Mouse (Mus musculus) gastrocnemius, postnatal 4 days (tissue): Measurements from ENCODE around the gene Slit1. TPM values are rescaled to one million over a fixed set of nuclear protein-coding genes. Genes with fewer than 3 reads are reported as not detected.
A peak's percentile ranks its signal among the peaks of the same experiment; 100 is the strongest.

Source experiments
- DNase-seq, 2 experiments: peaks; one replicate each; pipeline ENCODE4 v3.0.0; 2021 to 2022; ENCODE audit warnings: low spot score in 2 of 2, mixed read lengths in 2 of 2
- long read RNA-seq, 2 experiments: library from polyadenylated mRNA; stranded (forward); transcript quantifications; one replicate each; pipeline ENCODE4 v2.0.0; 2021
- total RNA-seq, 2 experiments: library from RNA; stranded (reverse); gene quantifications; 2 replicates each; pipeline ENCODE4 v1.2.3; 2021

Slit1 gene
- 1 to 10 TPM; 1.2 to 2.3 TPM for total RNA-seq
- long read RNA-seq, experiment 1, partial matches to known transcripts: 1 of 2 reads
- long read RNA-seq, experiment 1, other reads (novel, unspliced or antisense): 1 of 2 reads
- long read RNA-seq, experiment 2, partial matches to known transcripts: 5 of 11 reads
- long read RNA-seq, experiment 2, other reads (novel, unspliced or antisense): 6 of 11 reads

DNA sequence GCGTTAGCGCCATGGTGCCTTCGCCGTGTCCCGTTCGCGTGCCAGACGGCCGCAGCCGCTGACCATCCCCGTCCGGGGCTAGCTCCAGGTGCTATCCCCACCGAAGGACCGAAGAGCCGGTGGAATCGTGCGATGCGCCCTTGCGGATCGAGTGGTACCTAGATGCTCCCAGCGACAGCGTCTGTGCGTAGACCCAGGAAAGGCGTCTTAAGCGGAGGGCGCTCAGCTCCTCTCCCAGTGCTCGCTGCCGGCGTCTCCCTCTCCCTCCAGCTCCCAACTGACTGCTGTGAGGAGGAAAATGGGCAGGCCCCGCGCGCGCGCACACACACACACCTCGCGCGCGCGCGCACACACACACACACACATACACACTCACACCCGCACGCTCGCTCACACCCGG is at the start of gene Slit1:
Gene Slit1 (minus strand): TSS at position 270 of the 400 bp plus-strand sequence.
- no peak for DNase-seq

DNA sequence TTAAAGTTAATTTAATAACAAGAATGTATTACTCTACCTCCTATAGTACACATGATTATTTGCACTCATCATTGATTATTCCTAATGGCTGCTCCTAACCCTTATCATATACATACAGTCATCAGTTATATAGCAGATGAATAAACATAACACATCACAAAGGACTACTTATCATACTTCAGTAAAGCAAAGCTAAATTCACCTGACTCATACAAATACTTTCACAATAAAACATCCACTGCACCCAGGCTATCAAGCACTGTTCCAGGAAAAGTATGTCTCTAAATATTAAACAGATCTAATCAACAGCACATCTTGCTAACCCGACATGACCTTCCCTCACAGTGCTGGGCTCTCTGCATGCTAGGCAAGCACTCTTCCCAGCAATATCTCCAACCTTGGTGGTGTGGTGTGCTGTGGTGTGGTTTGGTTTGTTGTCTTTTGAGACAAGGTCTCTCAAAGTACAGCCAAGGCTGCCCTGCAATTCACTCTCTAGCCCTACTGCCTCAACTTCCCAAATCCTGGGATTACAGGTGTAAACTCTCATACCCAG is 49.5 kb upstream of the Slit1 start:
- DNase-seq: no peak

DNA sequence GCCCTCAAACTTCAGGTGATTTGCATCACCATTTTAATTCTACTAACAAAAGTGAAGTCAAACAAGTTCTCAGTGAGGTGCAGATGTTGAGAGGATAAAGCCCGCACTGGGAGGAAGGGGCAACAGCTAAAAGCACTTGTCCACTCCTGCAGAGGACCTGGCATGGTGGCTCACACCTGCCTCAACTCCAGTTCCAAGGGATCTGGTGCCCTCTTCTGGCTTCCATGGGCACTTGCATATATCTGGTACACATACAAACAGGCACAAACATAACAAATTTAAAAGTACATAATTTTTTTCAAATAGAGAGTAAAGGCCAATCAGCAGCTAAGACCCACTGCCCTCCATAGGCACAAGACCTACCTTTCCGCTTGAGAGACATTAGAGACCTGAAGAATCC is 47.9 kb upstream of the Slit1 start:
- DNase-seq: no peak

DNA sequence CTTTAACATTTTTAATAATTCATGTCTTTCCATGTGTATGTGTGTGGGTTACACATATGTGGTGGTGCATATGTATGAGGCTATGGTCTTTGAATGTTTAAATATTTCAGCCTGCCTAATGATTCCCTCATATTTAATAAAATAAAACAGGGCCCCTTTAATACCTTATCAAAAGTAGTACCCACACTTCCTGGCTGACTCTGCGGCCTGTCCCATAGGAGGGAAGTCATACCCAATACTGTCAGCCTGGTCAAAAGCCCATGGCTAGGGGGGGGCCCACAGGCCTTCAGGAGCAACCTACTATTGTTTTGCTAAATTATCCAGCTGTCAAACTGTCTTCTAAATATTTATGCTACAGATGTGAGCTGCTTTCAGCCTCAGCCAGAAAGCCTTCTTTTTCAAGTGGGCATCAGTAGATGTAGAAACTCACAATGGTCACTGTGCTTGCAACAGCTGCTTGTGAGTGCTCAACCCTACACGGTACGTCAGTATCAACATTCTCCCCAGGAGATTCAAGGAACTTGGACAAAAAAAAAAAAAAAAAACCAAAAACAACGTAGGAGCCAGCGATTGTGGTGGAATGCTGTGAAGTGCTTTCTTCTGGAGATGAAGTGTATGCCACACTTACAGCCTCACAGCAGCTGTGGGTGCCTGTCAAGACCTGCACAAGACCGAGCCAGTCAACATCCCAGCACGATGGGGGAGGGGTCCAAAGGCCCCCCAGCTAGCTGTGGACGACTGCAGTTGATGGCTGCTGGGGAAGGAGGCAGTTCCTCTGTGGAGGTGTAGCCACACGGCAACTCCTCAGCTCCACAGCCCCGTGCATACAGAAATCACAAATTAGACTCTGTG is 45.9 kb upstream of the Slit1 start:
- no peak for DNase-seq

DNA sequence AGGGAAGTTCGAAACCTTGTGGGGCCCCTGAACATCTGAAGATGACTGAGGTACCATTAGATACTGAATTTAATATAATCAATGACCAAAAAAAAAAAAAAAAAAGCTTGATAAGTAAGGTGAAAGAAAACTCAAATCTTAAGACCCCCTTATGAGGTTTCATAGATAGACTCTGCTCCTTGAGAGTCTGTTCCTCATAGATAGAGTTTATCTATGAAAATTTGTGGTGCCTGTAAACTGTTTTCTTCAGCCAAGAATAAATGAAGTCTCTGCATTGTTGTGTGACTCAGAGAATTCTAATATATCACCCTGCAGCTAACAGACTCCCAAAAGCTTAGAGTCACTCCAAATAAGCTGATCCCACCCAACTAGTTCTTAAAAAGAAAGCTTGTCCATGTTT is 43.4 kb upstream of the Slit1 start:
- DNase-seq: no peak

DNA sequence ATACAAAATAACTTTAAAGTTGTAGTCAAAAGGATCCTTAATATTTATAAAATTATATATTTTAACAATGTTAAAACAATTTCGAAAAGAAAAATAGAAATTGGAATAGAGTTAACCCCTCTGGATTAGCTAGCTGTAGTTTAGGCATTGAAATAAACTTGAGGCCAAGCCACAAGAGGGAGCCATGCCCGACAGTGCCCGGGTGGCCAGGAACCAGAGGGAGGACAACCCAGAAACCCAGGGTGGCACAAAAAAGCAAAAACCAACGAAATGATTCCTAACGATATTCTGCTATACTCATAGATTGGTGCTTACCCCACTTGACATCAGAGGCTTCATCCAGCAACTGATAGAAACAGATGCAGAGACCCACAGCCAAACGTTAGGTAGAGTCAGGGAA is 34.0 kb upstream of the Slit1 start:
- no peak for DNase-seq

DNA sequence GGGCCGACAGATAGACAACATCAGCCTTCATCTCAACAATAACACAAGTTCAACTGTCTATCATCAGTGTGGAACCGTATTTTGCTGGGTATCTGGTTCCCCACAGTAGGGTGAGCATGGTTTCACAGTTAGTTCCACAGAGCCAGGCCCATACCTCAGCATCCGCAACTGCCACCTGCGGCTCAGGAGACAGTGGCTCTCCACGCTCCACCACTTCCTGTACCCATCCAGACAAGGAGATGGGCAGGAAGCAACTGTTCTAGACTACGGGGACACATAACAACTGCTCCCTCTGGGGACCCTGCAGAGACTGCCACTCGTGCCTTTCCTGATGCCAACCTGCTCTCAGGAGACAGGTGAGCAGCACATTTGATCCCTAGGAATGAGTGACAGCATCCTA is 25.2 kb upstream of the Slit1 start:
- no peak for DNase-seq

DNA sequence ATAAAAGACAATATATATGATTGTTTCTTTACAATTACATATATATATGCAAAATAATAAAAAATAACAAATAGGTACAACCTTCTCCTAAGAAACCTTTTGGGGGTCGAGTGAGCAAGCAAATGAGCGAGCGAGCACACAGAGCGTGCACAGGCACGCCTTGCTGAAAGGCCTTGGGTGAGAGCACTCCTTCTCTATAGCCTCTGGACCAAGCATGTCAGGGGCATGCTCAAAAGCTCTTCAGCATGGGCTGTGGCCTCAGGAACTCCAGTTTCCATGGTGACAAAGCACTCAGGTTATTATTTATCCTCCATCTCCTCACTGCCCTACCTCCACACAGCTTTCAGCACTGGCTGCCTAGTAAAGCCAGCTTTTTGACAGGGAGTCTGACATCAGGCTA is 23.2 kb upstream of the Slit1 start:
- no peak for DNase-seq

DNA sequence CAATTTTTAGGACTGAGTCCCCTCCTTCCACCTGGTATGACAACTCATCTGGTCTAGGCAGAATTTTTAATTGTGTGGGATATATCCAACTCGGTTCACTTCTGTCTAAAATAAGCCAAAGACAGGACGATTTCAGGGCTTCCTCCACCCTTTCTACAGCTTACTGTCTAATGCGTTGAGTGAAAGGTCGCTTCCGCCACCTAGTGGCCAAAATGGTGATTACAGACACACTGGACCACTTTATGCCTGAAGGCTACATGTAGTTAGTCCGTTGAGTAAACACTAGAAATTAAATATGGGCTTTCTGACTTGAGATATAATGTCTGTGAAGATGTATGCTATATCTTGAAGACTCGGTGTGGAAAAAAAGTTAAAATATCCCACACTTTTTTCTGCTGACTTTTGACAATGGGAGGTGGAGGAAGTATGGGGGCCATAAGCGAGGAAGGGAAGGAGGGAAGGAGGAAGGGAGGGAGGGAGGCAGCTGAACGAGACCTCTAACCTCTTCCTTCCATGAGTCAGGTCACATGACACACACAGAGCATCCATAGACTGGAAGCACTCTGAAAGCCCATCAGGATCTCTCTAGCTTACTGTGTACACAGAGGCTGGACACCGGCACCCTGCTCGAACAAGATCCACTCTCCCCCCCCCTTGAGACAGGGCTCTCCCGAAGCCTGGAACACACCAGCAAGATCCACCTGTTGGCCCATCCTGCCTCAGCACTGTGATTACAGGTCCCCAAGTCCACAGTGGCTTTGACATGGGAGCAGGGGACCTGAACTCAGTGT is 20.6 kb upstream of the Slit1 start:
- peak; percentile 77 to 80 for DNase-seq

DNA sequence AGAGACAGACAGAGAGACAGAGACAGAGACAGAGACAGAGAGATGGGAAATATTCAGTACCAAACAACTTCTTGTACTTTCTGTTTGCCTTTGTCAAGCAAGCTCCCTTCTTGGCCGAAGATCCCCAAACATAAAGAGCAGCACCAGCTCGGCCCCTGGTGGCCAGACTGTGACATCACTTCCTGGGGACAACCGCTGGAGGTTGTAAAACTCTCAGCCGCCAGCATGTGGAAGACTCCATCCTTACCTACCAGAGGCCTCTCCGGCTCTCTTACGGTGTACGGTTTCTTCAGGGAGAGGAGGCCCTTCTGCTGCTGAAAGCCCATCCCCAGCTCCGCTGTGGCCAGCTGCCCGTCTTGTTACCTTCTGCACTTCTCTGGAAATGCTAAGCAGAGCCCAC is 18.1 kb upstream of the Slit1 start:
- no peak for DNase-seq

DNA sequence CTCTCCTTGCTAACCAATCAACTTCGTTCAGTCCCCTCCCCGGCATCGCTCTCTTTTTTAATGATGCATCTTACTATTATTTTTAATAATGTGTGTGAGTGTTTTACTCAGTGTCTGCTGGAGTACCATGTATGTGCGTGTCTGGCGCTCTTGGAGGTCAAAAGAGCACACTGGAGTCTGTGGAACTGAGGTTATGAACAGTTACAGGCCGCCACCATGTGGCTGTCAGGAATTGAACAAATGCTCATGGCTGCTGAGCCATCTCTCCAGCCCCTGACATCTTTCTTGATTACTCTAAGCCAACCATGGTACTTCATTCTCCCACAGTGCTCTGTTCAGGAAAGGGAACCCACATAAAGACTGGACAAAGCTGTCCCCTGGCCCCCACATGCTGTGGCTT is 16.3 kb upstream of the Slit1 start:
- DNase-seq: no peak

DNA sequence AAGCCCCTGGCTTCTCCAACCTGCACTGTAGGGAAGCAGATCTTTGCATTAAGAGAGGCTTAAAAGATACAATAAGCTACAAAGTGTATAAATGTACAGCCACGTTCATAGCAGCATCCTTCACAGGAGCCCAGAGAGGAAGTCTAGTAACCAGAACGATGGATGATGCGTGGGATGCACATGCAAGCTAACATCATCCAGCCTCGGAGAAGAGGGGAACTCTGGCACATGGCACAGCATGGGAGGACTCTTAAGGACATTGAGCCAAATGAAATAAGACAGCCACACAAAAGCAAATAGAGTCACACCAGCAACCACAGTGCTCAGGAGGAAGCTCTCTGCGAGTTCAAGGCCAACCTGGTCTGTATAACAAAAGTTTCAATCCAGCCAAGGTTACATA is 15.8 kb upstream of the Slit1 start:
- no peak for DNase-seq

DNA sequence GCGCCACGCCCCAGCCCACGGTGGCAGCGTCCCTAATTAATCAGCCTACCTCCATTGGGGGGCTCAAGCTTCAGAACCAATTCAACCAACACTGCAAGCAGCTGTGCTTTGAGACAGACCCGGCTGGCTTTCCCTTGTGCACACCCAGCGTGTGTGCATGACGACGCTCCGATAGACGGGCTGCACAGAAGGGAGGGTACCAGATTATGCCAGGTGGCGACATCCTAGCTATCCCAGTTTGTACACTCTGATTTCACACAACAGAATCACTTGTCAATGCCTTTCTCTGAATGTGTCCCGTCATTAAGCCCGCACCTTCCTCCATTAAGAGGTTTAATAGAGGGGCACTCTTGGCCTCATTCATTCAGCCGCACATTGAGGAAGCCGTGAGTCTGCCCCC is 11.3 kb upstream of the Slit1 start:
- no peak for DNase-seq

DNA sequence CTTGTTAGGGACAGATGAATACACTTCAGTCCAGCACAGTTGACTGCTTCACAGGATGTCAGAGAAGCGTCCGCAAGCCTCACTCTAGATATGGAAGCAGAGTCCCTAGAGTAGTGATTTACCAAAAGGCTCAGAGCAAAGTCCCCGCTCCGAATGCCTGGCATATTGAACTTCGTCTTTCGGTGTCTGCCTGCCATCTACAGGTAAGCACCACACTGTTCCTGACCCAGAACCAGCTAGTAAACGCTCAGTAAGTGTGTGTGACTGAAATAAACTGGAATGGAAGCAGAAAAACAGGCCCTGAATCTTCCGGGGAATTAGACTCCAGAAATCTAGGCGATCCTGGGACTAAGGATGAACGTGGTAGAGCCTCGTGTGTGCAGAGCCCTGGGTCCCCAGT is 8.4 kb upstream of the Slit1 start:
- DNase-seq: no peak

DNA sequence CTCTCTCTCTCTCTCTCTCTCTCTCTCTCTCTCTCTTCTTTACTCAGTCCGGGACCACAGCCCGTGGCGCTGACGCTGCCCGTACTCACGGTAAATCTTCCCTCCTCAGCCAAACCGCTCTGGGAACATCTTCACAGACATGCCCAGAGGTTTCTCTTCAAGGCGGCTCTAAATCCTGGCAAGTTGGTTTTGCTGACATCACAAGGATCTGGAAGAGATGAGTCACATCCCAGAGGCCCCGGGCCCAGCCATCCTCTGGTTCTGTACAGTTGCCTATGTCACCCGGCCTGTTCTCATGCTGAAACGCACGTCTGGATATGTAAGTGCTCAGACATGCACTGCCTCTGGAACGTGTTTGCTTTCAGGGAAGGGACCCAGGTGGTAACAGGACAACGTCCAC is 4.0 kb upstream of the Slit1 start:
- DNase-seq: no peak

DNA sequence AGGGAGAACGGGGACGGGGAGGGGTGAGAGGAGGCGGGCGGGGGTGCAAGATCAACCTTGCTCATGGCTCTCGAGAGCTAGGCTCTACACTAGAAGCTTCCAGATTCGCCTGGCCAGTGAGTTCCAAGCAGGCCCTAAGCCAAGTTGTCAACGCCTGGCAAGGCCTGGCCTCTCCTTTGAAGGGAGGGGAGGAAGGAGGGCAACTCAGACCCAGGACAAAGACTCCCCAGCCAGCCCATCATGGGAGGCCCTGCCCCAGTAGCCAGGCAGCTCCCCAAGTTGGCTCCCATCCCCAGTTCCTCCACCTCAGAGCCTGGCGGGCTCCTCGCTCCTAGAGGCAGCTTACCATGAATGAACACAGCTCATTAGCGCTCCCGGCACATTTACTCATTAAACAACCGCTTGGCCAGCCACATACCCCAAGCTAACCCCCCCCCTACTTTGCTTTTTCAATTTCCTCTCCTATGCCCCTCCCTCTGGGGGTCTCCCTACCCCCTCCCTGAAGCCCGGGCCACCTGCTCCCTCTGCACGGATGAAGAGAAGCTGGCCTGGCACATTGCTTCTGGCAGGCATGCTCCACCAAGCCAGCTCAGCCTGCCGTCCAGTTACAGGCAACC is 2.6 kb upstream of the Slit1 start:
- DNase-seq: no peak

DNA sequence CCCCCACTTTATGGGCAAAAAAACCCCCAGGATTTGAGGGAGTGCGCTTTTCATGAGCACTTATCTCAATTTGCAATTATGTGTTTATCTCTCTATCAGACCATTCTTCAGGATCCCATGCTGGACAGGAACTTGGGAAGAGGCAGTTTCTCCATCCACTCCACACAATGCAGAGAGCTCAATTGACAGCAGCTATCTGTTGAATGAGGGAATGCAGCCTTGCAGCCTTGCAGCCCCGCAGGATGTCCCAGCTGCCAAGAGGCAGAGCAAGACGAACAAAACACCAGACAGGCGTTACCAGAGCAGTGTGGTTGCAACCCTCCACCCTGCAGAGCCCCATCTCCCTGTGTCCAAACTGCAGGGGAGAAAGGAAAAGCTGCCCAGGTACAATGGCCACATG is 4.6 kb downstream of the Slit1 start:
- no peak for DNase-seq

DNA sequence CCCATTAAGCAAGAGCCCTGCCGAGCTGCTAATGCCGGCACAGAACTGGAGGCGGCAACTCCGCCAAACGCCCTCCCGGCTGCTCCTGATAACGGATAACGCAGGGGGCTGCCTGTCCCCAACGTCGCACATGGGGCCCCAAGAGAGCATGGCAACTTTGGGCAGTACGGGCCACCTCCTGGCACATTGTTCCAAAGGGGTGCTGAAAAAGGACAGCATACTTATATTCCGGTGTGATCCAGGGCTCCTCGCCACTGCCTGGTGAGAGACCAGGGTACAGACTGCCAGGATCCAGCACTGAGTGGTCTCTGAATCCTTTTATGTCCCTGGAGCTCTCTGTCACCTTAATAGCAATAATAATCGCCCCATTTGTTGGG is 5.0 kb downstream of the Slit1 start:
- no peak for DNase-seq

DNA sequence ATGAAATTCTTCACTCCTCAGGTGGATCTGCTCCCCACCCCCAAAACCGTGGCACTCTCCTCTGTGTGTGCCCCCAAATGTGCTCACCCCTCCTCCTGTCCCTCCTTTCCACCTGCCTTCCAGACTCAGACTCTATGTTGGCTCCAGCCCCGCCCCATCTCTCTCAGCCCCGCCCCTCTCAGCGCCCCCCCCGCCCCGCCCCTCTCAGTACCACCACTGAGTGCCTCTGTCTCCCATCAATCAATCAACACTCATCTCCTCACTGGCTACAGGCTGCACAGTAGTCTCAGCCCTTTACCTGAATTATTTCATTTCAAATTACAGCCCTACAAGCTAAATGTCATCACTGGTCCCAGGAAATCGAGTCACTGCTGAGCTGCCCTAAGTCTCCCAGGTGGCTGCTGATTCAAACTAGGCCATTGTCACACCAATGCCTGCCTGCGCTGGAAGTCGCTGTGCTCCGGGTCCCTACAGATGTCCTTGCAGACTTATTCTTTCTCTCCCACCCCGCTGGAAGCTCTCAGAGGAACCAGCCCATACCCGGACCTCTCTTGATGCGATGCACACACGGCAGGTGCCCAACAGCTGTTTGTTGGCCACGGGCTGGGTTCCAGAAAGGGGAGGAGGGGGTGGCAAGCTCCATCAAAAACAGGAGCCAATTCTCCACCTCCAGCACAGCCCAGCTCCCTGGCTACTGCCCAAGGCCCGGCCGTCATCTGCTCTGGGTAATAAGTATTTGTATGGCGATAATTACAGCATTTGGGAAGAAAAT is 5.6 kb downstream of the Slit1 start:
- peak in 1 of 2 experiments; percentile 36 for DNase-seq

DNA sequence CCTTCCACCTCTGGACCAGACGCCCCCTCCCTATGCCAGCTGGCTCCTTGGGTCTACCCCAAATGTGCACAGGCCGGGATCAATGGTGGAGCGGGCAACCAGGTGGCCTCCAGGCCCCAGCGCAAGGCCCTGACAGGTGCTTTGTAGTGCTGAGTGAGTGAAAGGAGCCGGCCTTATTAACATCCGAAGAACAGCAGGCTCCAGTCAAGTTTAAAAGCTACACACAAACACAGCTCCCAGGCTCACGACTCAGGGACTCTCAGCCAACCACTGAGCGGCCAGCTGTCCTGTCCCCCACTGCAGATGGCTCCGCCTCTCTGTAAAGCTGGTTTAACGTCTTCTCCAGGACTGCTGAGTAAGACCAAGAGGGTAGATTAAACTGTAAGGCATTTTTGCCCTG is 8.8 kb downstream of the Slit1 start:
- DNase-seq: no peak

DNA sequence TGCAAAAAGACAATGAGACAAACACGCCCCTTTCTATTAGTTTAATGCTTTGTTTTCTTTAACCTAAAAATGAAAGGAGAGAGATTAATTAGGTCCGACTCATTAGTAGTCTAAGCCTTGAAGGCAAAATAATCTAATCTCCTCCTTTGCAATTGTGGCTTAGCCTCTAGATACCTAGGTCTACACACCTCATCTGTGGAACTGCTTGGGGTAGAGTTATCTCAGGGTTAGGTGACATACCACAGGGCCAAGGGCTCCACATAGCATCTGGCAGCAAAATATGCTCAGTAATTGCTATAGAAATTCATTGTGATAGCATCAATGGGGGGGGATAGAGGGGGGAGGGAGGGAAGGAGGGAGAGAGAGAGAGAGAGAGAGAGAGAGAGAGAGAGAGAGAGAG is 18.0 kb downstream of the Slit1 start:
- no peak for DNase-seq
